25 mouse cellular contexts compared by ENCODE assay signal in genomic region chr5:20352941-20353340, GRCm38 (mm10).
"Had no signal": no experiment of that assay in that cellular context is flagged by ENCODE, and none has a peak within 500 bp of the region (broad histone marks: within the 10 kb centered on the region; RNA-seq: fewer than 3 reads in every experiment).

No protein-coding gene starts in this region.

- H3K4me3 ChIP-seq: heart, embryonic 10.5 days; heart, embryonic 12.5 days; hindbrain, embryonic 13.5 days; hindbrain, embryonic 15.5 days; kidney, embryonic 15.5 days; limb, embryonic 13.5 days; limb, embryonic 15.5 days; liver, embryonic 12.5 days had no signal

- H3K27me3 ChIP-seq: heart, embryonic 12.5 days; hindbrain, embryonic 13.5 days; hindbrain, embryonic 15.5 days; kidney, embryonic 15.5 days; limb, embryonic 13.5 days; limb, embryonic 15.5 days; liver, embryonic 12.5 days had no signal

- H3K36me3 ChIP-seq: heart, embryonic 10.5 days; heart, embryonic 12.5 days; hindbrain, embryonic 13.5 days; hindbrain, embryonic 15.5 days; kidney, embryonic 15.5 days; limb, embryonic 13.5 days; limb, embryonic 15.5 days; liver, embryonic 12.5 days had no signal

- H3K27ac ChIP-seq: heart, embryonic 10.5 days; hindbrain, embryonic 13.5 days; hindbrain, embryonic 15.5 days; hindbrain, postnatal 0 days; kidney, embryonic 15.5 days; kidney, postnatal 0 days; limb, embryonic 13.5 days; limb, embryonic 15.5 days; liver, embryonic 12.5 days; liver, embryonic 14.5 days had no signal

- ATAC-seq: hindbrain, postnatal 0 days; intestine, embryonic 16.5 days; liver, embryonic 12.5 days had no signal

- DNase-seq: gastrocnemius, postnatal 14 days; gastrocnemius, postnatal 36 days; heart, adult 11 months; heart, postnatal 10 days; heart, postnatal 4 days; kidney, adult 11 months; kidney, adult 2 months; kidney, adult 9 months; kidney, postnatal 14 days; kidney, postnatal 36 days; layer of hippocampus, adult 9-11 months; layer of hippocampus, postnatal 36 days; left cerebral cortex, postnatal 4 days had no signal

- H3K4me1 ChIP-seq: heart, embryonic 10.5 days; heart, embryonic 12.5 days; hindbrain, embryonic 13.5 days; hindbrain, embryonic 15.5 days; kidney, embryonic 15.5 days; limb, embryonic 13.5 days; limb, embryonic 15.5 days; liver, embryonic 12.5 days had no signal

- H3K4me2 ChIP-seq: heart, embryonic 12.5 days; hindbrain, embryonic 13.5 days; hindbrain, embryonic 15.5 days; kidney, embryonic 15.5 days; limb, embryonic 13.5 days; limb, embryonic 15.5 days; liver, embryonic 12.5 days had no signal

- H3K9me3 ChIP-seq: heart, embryonic 10.5 days; heart, embryonic 12.5 days; hindbrain, embryonic 13.5 days; hindbrain, embryonic 15.5 days; kidney, embryonic 15.5 days; limb, embryonic 13.5 days; limb, embryonic 15.5 days; liver, embryonic 12.5 days had no signal

- H3K9ac ChIP-seq: heart, embryonic 12.5 days; hindbrain, embryonic 13.5 days; hindbrain, embryonic 15.5 days; kidney, embryonic 15.5 days; limb, embryonic 13.5 days; limb, embryonic 15.5 days; liver, embryonic 12.5 days; liver, embryonic 14.5 days had no signal
